Mouse (Mus musculus) liver (tissue): ENCODE data around the gene Gabbr1.
A peak's percentile ranks its signal among the peaks of the same experiment; 100 is the strongest.
"Not testable (repeated sequence)": the region's sequence is repeated elsewhere in the genome, so short reads cannot be mapped to it uniquely, and the experiment has no call there.

Source experiments
- DNase-seq: peaks from one replicate; pipeline ENCODE4 v3.0.0-alpha.2; 2020; ENCODE audit warnings: mixed read lengths

Gabbr1 gene

DNA sequence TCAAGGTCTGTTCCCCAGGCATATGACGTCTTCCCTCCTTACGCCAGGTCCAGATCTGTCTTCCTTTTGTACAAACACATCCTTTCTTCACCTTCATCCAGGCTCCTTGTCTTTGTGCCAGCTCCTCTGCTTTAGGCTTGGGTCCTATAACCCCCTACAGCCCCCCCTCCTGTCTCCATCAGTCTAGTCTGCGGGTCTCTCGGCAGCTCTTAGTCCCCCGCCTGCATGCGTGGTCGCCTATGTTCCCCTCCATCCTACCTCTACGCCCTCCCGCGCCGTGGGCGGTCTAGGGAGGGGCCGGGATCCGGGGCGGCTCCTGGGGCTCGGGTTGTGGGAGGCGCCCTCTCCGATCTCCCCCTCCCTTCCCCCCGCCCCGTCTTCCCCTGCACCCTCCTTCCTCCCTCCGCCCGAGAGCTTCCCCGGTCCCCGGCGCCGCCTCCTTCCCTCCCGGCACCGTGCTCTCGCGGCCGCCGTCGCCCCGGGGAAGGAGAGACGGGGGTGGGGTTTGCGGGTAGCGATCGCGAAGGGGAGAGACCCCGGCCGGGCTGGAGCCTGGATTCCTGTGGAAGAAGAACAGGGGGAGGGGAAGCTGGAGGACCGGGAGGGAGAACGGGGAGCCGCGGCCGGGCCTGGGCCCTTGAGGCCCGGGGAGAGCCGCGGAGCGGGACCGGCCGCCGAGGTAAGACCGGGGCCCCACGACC is at the start of gene Gabbr1:
TSS of gene Gabbr1 (plus strand) at position 356 of the 701 bp plus-strand sequence.
- peak; percentile 71 for DNase-seq

DNA sequence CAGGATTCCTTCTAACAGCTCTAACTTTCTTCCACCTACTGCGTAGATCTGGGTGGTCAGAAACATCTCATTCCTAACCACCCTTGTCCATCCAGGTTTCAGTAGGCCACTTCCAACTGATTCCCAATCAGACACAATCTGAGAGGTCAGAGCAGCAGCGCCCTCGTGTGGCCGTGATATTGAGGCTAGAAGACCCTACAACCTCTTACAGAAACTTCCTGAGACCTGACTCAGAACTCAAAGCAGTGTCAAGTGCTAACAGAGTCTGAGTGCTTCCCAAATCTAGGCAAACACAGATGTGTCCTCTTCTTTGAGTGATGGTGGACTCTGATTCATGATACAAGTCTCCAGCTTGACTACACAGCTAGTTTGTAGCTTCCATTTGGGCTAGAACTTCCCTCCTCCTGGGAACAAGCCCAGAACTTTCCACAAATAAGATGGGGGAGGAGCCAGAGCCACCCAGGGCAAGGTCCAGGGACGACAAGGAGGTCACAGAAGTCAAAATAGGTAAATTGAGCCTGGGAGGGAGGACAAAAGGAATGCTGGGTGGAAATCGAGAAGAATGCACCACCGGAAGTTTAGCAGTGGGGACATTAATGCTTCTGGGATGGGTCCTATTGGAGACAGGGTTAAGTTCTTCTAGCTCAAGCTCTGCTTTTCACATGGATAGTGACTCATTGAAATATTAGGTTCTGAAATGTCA is 48.6 kb upstream of the Gabbr1 start:
- peak; percentile 79 for DNase-seq

- no peak for DNase-seq
Observed at GRCm38 (mm10) chr17:36998477-36998876, 47.3 kb upstream of the Gabbr1 start.

- DNase-seq, result no peak
Observed at GRCm38 (mm10) chr17:37000863-37001262, 44.9 kb upstream of the Gabbr1 start, which contains the start of gene Zfp57. TSS of gene Zfp57 (plus strand) at chr17:37001163.

DNA sequence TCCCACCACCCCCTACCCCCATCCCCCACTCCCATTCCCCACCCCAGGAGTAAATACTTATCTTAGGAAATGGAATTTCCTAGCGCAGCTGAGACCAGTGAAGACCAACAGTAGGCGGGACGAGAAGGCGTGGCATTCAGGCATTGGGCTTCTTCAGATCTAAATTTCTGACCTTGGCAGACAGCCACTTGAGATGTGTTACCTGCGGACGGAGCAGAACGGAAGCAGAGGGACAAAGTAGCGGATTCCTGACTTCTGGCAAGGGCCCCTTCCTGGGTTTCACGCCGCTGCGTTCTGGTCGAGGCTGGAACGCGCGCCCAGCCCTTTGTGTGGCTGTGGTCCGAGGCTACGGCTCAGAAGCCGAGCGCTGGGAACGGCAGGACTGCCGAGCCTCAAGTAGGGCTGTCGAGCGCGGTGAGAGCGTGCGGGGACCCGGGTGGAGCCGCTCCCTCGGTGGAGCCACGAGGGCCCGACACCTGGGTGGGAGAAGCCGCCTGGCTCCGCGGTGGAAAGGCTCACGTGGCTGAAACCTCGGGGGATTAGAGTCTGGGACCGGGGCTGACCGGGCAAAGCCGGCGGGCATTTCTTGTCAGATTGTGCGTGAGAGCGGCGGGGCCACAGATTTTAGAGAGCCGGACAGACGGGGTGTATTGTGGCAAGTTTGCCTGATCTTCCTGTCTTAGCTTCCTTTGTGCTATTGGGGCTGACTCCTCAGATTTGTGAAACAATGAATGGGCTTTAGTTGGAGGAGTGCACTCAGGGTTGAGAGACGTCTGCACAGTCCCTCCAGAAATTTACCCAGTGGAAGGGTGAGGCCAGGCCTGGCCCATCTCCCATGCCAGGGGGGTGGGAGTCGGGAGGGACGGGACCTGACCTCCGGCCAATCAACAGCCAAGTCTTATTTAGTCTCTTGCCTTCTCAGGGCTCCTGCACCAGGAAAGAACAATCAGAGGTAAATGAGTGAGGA is 43.1 kb upstream of the Gabbr1 start:
- DNase-seq, result peak; percentile 53

DNA sequence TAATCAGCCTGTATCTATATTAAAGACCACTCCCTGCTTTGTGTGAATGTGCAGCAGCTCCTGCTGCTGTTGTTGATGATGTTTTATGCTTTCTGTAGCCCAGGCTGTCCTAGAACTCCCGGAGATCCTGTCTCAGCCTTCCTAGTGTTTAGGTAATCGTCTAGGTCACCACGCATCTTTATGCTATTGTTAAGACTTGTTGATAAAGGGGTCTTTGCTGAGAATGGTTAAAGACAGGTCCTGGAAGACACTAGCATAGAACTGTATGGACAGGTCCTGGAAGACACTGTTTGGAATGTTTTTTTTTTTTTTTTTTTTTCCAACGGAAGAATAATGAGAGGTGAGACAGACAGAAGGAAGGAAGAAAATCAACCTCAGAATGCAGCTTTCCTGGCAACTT is 42.4 kb upstream of the Gabbr1 start:
- no peak for DNase-seq

DNA sequence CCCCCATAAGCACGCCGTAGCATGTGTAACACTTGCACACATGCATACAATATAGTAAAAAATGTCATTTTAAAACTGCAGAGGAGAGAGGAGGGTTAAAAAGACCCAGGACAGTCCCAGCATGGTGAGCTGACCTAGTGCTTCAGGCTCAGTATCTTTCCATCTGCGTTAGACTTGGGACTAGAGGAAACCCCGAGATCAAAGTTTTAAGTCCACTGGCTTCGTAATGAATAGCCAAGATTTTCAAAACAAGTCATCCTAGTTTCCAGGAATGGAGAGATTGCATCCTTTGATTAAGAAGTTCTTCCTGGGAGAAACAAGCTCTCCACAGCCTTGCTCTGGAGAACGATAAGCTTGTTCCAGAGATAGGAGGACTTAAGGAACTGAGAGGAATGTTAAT is 37.6 kb upstream of the Gabbr1 start:
- no peak for DNase-seq

- DNase-seq, result no peak
Observed at GRCm38 (mm10) chr17:37009460-37010042, 36.2 kb upstream of the Gabbr1 start.

DNA sequence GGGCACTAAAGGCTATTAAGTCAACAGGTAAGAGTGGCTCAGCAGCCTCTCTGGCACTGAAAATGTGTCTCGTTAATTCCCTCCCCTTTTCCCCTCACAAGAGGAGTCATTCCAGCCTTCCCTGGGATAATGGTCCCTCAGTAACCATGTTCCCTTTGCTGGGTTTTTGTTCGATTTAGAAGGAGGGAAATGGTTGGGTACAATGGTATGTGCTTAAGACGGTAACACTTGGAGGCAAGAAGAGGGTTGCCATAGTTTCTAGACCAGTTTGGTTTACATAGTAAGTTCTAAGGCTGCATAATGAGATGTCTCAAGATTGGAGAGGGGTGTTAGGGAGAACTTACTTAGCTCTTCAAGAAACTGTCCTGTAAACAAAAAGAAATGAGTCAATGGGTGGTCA is 34.0 kb upstream of the Gabbr1 start:
- no peak for DNase-seq

- no peak for DNase-seq
Observed at GRCm38 (mm10) chr17:37012141-37012540, 33.6 kb upstream of the Gabbr1 start.

GRCm38 (mm10) chr17:37016333-37016732 is 29.4 kb upstream of the Gabbr1 start:
- no peak for DNase-seq

DNA sequence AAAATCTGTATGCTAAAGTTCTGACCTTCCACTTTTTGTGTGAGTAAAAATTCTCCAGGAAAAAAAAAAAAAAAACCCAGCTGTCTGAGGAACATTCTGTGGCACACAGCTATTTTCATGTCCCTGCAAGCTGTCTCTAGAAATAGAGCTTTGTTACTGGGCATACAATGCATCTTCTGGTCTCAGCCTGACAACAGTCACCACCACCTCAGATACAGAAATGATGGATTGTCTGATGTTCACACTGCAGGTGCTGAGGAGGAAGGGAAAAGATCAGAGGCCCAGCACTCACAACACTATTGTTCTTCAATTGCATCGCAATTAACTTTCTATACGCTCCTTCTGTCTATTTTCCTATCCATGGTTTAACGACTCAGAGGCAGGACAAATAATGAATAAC is 27.4 kb upstream of the Gabbr1 start:
- DNase-seq, result no peak

DNA sequence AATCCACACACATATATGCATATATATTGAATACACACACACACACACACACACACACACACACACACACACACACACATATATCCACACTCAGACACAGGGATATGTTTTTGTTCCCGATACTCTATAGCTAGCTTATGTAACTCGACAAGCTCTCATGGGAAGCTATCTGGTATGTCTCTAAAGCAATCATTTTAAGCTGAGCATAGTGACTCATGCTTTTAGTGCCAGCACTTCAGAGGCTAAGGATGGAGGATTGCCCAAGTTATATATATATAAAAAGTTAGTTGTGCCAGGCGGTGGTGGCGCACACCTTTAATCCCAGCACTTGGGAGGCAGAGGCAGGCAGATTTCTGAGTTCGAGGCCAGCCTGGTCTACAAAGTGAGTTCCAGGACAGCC is 26.5 kb upstream of the Gabbr1 start:
- DNase-seq, result not testable (repeated sequence)

DNA sequence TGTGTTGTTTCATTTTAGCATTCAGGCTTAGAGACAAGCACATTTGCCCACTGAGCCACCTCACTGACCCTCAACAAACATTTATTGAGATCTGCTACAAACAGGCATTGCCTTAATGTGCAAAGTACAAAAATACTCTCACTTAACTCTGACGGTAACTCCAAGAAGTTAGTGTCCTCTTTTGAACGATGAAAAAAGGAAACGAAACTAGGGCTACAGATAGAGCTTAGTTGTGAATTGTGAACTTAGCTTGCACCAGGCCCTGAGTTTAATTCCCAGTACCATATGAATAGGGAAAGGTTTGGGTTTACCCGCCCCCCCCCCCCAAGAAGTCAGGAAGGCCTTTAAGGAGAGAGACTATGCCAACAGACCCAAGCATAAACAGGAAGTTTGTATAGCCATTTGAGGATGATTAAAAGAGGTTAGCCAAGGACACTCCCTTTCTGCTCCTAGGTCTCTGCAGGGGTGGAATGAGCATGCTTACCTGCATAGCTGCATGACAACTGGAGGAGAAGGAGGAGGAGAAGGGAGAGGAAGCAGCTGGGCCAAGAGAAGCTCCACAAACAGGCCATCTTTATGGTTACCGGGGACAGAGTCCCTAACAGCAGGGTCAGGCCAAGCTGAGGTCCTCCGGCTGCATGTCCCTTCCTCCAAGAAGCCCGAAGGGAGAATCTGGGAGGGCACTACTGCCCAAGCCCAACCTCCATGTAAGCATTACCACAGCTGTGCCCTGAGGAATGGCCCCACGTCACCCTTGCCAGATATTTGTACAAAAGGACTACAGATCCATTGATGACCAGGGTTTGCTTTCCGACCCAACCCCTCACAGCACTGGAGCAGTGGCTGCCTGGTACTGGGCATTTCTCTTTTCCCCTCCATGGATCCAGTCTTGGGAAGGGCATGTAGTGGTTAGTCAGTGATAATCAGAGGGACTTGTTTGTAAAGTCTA is 22.9 kb upstream of the Gabbr1 start, which contains the start of gene Mog:
TSS of gene Mog (minus strand) at position 771 of the 949 bp plus-strand sequence.
- no peak for DNase-seq

GRCm38 (mm10) chr17:37026425-37026824 is 19.3 kb upstream of the Gabbr1 start:
- DNase-seq, result no peak

GRCm38 (mm10) chr17:37027486-37027885 is 18.3 kb upstream of the Gabbr1 start:
- no peak for DNase-seq

- peak; percentile 17 for DNase-seq
Observed at GRCm38 (mm10) chr17:37028212-37028611, 17.6 kb upstream of the Gabbr1 start.

DNA sequence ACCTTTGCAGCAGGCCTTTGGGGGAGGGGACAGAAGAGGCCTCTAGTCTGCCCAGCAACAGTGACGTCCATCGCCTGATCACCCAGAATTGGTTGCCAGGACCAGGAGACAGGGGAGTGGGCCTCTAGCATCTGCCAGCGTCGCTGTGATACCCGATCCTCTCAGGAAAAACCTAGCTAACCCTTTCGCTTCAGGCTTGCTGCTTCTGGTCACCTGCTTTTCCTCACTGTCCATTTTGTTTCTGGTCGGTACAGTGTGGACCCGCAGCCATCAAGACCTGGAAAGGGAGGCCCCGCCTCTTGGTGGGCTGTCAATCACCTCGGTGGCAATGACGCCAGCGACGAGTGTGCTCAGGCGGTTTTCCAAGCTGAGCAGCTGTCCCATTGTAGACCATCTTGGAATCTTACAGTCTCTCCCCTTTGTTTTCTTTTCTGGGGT is 17.1 kb upstream of the Gabbr1 start:
- peak; percentile 80 for DNase-seq

- no peak for DNase-seq
Observed at GRCm38 (mm10) chr17:37029162-37029561, 16.6 kb upstream of the Gabbr1 start.

DNA sequence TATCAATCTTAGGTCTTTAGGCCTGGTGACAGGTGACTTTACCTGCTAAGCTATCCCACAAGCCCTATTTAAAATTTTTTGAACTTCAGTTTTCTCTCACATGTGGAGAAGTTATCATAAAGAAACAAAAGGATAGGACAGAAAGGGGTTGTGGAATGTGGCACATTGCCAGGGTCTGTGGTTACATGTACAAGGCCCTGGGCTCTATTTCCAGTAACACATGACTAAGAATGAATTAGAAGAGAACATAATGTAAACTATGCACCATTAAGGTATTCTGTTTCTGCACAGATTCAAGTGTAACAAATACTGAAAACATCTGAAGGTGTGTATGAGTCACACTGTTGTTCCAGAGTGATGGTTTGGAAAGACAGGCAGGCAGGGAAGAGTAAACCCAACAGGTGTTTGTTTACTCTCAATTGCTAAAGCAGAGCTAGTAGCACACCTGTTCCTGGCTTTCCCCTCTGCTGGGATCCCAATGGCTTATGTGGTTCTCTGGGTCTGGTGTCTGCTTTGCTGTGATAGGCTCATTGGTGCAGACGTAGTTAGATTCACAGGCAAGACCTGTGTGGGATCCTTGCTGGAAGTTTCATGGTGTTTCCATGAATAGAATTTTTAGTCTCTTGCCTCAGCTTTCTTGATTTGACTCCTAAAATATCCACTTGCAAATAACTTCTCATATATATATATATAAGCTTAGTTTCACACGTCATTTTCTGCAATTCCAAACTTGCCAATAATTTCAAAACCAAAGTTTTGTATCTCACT is 6.5 kb upstream of the Gabbr1 start:
- no peak for DNase-seq
